Mouse (Mus musculus) ES-Bruce4 (cell line): ENCODE measurements around the gene Tuba3a.

Experiments
- CTCF ChIP-seq: IDR thresholded peaks from one replicate; pipeline ENCODE4 v1.8.1; 2011; ENCODE audit warnings: low read depth, low read length
- EP300 ChIP-seq: IDR thresholded peaks from 2 replicates; pipeline ENCODE4 v1.6.1; 2011; ENCODE audit warnings: low read depth, low read length; ENCODE audit not compliant: insufficient read depth
- POLR2A ChIP-seq: IDR thresholded peaks from one replicate; pipeline ENCODE4 v1.8.1; 2011; ENCODE audit warnings: low read length; ENCODE audit not compliant: insufficient read depth

DNA sequence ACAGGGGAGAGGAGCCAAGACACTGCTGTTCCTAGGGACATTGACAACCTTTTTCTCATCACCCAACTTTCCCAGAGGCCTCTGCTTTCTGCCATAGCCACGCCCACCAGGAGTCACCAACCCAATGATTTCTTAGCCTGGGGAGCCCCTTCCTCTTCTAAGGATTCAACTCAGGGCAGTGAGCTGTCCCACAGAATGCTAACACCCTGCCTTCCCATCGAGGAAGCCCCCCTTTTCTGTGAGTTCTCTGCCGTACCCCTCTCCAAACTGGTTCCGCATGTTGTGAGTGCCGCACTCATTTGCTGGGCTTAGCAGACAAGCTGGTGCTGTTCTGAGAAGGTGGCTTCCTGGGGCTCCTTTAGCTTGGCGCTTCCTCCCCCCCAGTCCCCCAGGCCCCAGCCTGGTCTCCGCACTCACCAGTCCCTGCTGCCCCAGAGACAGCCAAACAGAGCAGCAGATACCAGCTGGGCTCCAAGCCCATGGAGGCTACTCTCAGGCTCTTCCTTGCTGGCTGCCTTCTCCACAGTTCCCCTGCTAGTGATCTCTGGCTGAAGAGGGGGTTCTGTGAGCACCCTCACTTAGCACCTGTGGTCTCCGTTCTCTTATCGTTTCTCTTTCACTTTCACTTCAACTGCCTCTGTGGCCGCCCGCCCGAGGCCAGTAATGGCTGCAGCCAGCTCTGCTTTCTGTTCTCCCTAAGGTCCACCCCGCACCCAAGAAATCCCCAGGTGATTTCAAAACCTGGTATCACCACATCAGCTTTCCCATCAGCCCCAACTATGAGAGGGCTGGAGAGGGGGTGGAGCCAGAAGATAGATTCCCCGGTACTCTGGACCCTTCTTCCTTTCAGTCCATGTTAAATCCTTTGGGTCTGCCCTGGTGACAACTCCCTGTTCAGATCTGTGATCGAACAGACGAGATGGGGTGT lies 54.5 kb downstream of the Tuba3a start, which contains the start of gene Tapbpl:
- no peak for TF ChIP-seq CTCF
- no peak for TF ChIP-seq POLR2A
- TF ChIP-seq EP300: no peak
